Mouse (Mus musculus): ENCODE data around the gene Rxrg.

GRCm38 (mm10) chr1:167553959-167554526 is 44.1 kb upstream of the Rxrg start:
- no peak for TF ChIP-seq POLR2A (IDR thresholded peaks at IDR 0.05; ENCODE audit: low read depth, low read length)
- TF ChIP-seq CTCF (IDR thresholded peaks at IDR 0.05; ENCODE audit: extremely low read depth, insufficient read depth, insufficient read length, insufficient replicate concordance), result no peak

All from spleen, adult 2 months (tissue).